Comparison of ENCODE assay signal across 23 mouse cellular contexts in genomic region chr13:104529238-104529637, GRCm38 (mm10).
A peak's percentile ranks its signal among the peaks of the same experiment; 100 is the strongest.
DNase-seq lines count a peak whose midpoint lies in the region; ATAC-seq and TF ChIP-seq lines count a peak whose summit lies in the region.
"Had no signal": no experiment of that assay in that cellular context is flagged by ENCODE, and none has a peak within 500 bp of the region (broad histone marks: within the 10 kb centered on the region; RNA-seq: fewer than 3 reads in every experiment).

No protein-coding gene starts in this region.

- ATAC-seq in kidney, embryonic 14.5 days (ENCODE audit: low FRiP score, low TSS enrichment) = peak; percentile 75; the same call in 1 of the 2 replicates
- ATAC-seq in midbrain, postnatal 0 days (ENCODE audit: low FRiP score) = 0 out of 2 replicates have a peak, but pooled peaks have one; percentile 54
- ATAC-seq: activated CD4-positive, CD25-positive, alpha-beta regulatory T cell, adult 4 months; forebrain, embryonic 14.5 days; inflammation-experienced regulatory T-cells, adult 6 months; Patski had no signal

- no peaks in the 10 kb centered on the region for H3K36me3 ChIP-seq in heart, embryonic 10.5 days
- no peaks in the 10 kb centered on the region for H3K36me3 ChIP-seq in kidney, embryonic 14.5 days (ENCODE audit: control insufficient read depth, insufficient read depth, low read length)
- no peaks in the 10 kb centered on the region for H3K36me3 ChIP-seq in midbrain, postnatal 0 days (ENCODE audit: insufficient read depth, low read length)
- H3K36me3 ChIP-seq: embryonic facial prominence, embryonic 15.5 days; forebrain, embryonic 10.5 days; heart, embryonic 12.5 days; hindbrain, embryonic 13.5 days had no signal

- H3K4me1 ChIP-seq in heart, embryonic 10.5 days = no peaks in the 10 kb centered on the region
- no peaks in the 10 kb centered on the region for H3K4me1 ChIP-seq in kidney, embryonic 14.5 days (ENCODE audit: control insufficient read depth, insufficient read depth, low read length)
- no peaks in the 10 kb centered on the region for H3K4me1 ChIP-seq in midbrain, postnatal 0 days (ENCODE audit: insufficient read depth, low read length)
- H3K4me1 ChIP-seq: embryonic facial prominence, embryonic 15.5 days; forebrain, embryonic 10.5 days; heart, embryonic 12.5 days; hindbrain, embryonic 13.5 days had no signal

- no peaks in the 10 kb centered on the region for H3K27me3 ChIP-seq in heart, embryonic 10.5 days (ENCODE audit: insufficient read depth, poor library complexity, severe bottlenecking)
- no peaks in the 10 kb centered on the region for H3K27me3 ChIP-seq in kidney, embryonic 14.5 days (ENCODE audit: control insufficient read depth, insufficient read depth, low read length)
- H3K27me3 ChIP-seq in midbrain, postnatal 0 days (ENCODE audit: insufficient read depth, low read length) = no peaks in the 10 kb centered on the region
- H3K27me3 ChIP-seq: CH12.LX; embryonic facial prominence, embryonic 15.5 days; heart, embryonic 12.5 days; hindbrain, embryonic 13.5 days; Patski had no signal

- no peaks in the 10 kb centered on the region for H3K9me3 ChIP-seq in heart, embryonic 10.5 days
- no peaks in the 10 kb centered on the region for H3K9me3 ChIP-seq in kidney, embryonic 14.5 days (ENCODE audit: control insufficient read depth, low read length)
- H3K9me3 ChIP-seq in midbrain, postnatal 0 days (ENCODE audit: low read length) = no peaks in the 10 kb centered on the region
- H3K9me3 ChIP-seq: embryonic facial prominence, embryonic 15.5 days; forebrain, embryonic 10.5 days; heart, embryonic 12.5 days; hindbrain, embryonic 13.5 days had no signal

- H3K4me3 ChIP-seq in heart, embryonic 10.5 days = no peak overlapping the region
- H3K4me3 ChIP-seq in kidney, embryonic 14.5 days (ENCODE audit: low read length) = no peak overlapping the region
- H3K4me3 ChIP-seq in midbrain, postnatal 0 days (ENCODE audit: low read depth, low read length) = no peak overlapping the region
- H3K4me3 ChIP-seq: embryonic facial prominence, embryonic 15.5 days; erythroblast, embryonic 14.5 days; forebrain, embryonic 10.5 days; heart, adult 2 months; heart, embryonic 12.5 days; hindbrain, embryonic 13.5 days had no signal

- peak; percentile 9 for DNase-seq in heart, adult 11 months
- DNase-seq in heart, embryonic 10.5 days (ENCODE audit: low spot score) = no peak
- DNase-seq in kidney, adult 9 months = no peak
- peak; percentile 5 to 17 for DNase-seq in right cerebral cortex, adult 2 months (ENCODE audit: low spot score in 2 of 2)
- no peak for DNase-seq in right cerebral cortex, postnatal 14 days
- no peak for DNase-seq in midbrain, postnatal 0 days (ENCODE audit: low spot score)
- DNase-seq: adrenal gland, postnatal 14 days; cerebellum, adult 18-20 months; cerebellum, adult 9-11 months; cerebellum, postnatal 36 days; gastrocnemius, postnatal 10 days; heart, adult 2 months had no signal

- H3K4me2 ChIP-seq in kidney, embryonic 14.5 days (replicated peaks; ENCODE audit: low read depth, low read length) = no peak overlapping the region
- no peak overlapping the region for H3K4me2 ChIP-seq in midbrain, postnatal 0 days (ENCODE audit: low read depth, low read length, poor library complexity, severe bottlenecking)
- H3K4me2 ChIP-seq: embryonic facial prominence, embryonic 15.5 days; heart, embryonic 12.5 days; hindbrain, embryonic 13.5 days had no signal

- TF ChIP-seq CTCF in midbrain, postnatal 0 days (IDR thresholded peaks at IDR 0.05) = no peak

- H3K9ac ChIP-seq in kidney, embryonic 14.5 days (ENCODE audit: low read depth, low read length) = no peak overlapping the region
- H3K9ac ChIP-seq in midbrain, postnatal 0 days (replicated peaks; ENCODE audit: low read length, poor library complexity, severe bottlenecking) = no peak overlapping the region
- H3K9ac ChIP-seq: embryonic facial prominence, embryonic 15.5 days; heart, embryonic 12.5 days; hindbrain, embryonic 13.5 days had no signal

- no peak overlapping the region for H3K27ac ChIP-seq in heart, embryonic 10.5 days
- no peak overlapping the region for H3K27ac ChIP-seq in kidney, embryonic 14.5 days (ENCODE audit: low read depth, low read length)
- no peak overlapping the region for H3K27ac ChIP-seq in midbrain, postnatal 0 days (ENCODE audit: low read depth, low read length)
- H3K27ac ChIP-seq: embryonic facial prominence, embryonic 15.5 days; forebrain, embryonic 10.5 days; heart, adult 2 months; hindbrain, embryonic 13.5 days had no signal

Comparison
In these comparisons a context has a peak if more than half of its experiments do, and no peak if none do; other contexts are left out.
1. DNase-seq: peak in heart, adult 11 months (single experiment) and right cerebral cortex, adult 2 months (2 of 2); none in heart, embryonic 10.5 days (single experiment), kidney, adult 9 months (single experiment), right cerebral cortex, postnatal 14 days (single experiment) and midbrain, postnatal 0 days (single experiment).